Mouse (Mus musculus): ENCODE results near the gene Olfr1391. TPM values are rescaled to one million over a fixed set of nuclear protein-coding genes. Genes with fewer than 3 reads are reported as not detected.

Gene Olfr1391
- polyA plus RNA-seq, 1 experiment from 2014 or later, result not detected

DNA sequence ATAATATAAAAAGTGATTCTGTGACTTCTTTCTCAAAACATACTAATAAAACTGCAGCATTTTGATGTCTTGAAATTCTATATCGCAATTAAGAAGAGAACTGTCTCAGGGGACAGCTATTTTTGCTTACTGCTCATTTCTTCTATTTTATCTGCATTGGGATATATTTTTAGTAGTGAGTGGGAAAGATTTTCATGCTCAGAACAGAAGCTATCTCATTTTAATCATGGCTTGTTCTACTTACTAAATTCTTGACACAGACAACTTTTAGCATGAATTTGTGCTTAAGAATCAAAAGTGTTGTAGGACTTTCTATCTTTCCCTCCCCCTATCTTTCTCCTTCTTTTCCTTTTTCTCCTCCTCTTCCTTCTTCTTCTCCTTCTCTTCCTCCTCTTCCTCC is 7.1 kb downstream of the Olfr1391 start:
- Histone ChIP-seq H3K27ac (ENCODE audit: low read length) (no peak overlapping the region), H3K4me3 (ENCODE audit: low read depth, low read length) (no peak overlapping the region), H3K9ac (replicated peaks; ENCODE audit: low read depth, low read length) (no peak overlapping the region), H3K4me2 (replicated peaks; ENCODE audit: low read depth, low read length) (no peak overlapping the region), H3K4me1 (ENCODE audit: control insufficient read depth, insufficient read depth, low read length) (no peaks in the 10 kb centered on the region), H3K27me3 (ENCODE audit: control insufficient read depth, insufficient read depth, low read length) (no peaks in the 10 kb centered on the region), H3K36me3 (ENCODE audit: control insufficient read depth, insufficient read depth, low read length) (no peaks in the 10 kb centered on the region), H3K9me3 (ENCODE audit: control insufficient read depth, low read depth, low read length) (no peaks in the 10 kb centered on the region)
- ATAC-seq (ENCODE audit: insufficient number of reproducible peaks, insufficient read depth, low FRiP score, low read depth), result no peak
- 63% methylated on average over 1 of the region's 1 CpGs for WGBS

DNA sequence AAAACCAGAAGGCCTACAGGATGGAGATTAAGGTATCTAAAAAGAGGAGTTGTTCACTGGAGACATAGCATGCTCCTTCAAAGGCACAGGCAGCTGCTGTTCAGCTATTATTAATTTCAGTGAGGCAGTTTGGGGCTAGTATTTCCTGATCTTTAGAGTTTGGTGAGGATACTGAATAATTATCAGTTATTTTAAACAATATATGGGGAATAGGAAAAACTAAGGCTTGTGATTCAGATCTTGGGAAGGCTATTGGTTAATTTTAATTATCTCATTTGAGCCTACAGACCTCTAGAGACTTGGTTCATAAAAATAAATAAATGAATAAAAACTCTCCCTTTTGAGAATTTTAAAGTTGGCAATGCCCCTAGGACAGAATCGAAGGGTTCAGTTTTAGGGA is 12.3 kb downstream of the Olfr1391 start, which contains the start of gene Olfr1390:
Gene Olfr1390, plus strand, starts transcription at position 301 of the 400 bp plus-strand sequence.
- H3K27me3 ChIP-seq (ENCODE audit: control insufficient read depth, insufficient read depth, low read length), result no peaks in the 10 kb centered on the region
- WGBS, result 88% methylated on average over 1 of the region's 1 CpGs
- H3K4me1 ChIP-seq (ENCODE audit: control insufficient read depth, insufficient read depth, low read length), result no peaks in the 10 kb centered on the region
- no peak for ATAC-seq (ENCODE audit: insufficient number of reproducible peaks, insufficient read depth, low FRiP score, low read depth)
- H3K4me3 ChIP-seq (ENCODE audit: low read depth, low read length), result no peak within 1 kb of the TSS
- no peak within 1 kb of the TSS for H3K27ac ChIP-seq (ENCODE audit: low read length)
- no peaks in the 10 kb centered on the region for H3K36me3 ChIP-seq (ENCODE audit: control insufficient read depth, insufficient read depth, low read length)
- no peak within 1 kb of the TSS for H3K9ac ChIP-seq (replicated peaks; ENCODE audit: low read depth, low read length)
- H3K9me3 ChIP-seq (ENCODE audit: control insufficient read depth, low read depth, low read length), result no peaks in the 10 kb centered on the region
- no peak within 1 kb of the TSS for H3K4me2 ChIP-seq (replicated peaks; ENCODE audit: low read depth, low read length)

DNA sequence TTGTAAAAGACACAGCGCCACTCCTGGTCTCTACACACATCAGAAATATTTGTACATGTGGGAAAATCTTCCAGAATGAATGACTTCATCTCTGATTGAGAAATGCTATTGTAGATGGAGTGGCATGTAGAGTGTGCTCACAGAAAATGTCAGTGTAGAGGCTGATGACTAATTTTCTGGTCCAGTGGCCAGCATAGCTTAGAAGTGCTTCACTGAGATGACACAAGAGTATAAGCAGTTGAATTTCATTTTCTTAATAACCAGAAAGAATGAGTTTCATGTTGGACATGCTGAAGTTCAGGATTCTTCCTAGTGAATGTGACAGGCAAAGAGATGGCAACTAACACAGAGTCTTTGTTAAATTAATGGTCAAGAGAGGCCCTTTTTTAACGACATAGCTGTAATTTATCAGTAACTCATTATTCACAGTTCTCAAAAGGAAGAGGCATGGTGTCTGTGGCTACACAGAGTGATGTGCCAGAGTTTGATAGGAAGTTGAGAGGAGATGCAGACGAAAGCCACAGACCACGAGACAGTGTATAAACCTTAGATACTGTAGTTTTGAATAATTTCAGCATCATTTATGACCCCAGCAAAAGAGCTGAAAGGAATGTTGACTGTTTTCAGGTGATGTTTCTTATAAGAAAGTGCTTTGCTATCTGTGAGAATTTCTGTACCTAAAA is 14.7 kb downstream of the Olfr1391 start:
- ATAC-seq (ENCODE audit: insufficient number of reproducible peaks, insufficient read depth, low FRiP score, low read depth), result no peak
- no peaks in the 10 kb centered on the region for H3K36me3 ChIP-seq (ENCODE audit: control insufficient read depth, insufficient read depth, low read length)
- no peaks in the 10 kb centered on the region for H3K4me1 ChIP-seq (ENCODE audit: control insufficient read depth, insufficient read depth, low read length)
- no peak overlapping the region for H3K4me3 ChIP-seq (ENCODE audit: low read depth, low read length)
- H3K9ac ChIP-seq (replicated peaks; ENCODE audit: low read depth, low read length), result no peak overlapping the region
- H3K27me3 ChIP-seq (ENCODE audit: control insufficient read depth, insufficient read depth, low read length), result no peaks in the 10 kb centered on the region
- WGBS, result 62% methylated on average over 4 of the region's 4 CpGs
- no peak overlapping the region for H3K27ac ChIP-seq (ENCODE audit: low read length)
- no peaks in the 10 kb centered on the region for H3K9me3 ChIP-seq (ENCODE audit: control insufficient read depth, low read depth, low read length)
- H3K4me2 ChIP-seq (replicated peaks; ENCODE audit: low read depth, low read length), result no peak overlapping the region

Other genes with a start within 250 kb of the Olfr1391 start
- 1.6 and 2.2 TPM in 2 replicates for gene Ifi47, start 246.2 kb upstream of the Olfr1391 start, polyA plus RNA-seq (2014; fragmentation: Nextera tagmentation; extraction: Ambion mirVana)
- 0.08 TPM in 1 of 2 replicates, not detected in the other for gene Olfr1396, start 207.9 kb upstream of the Olfr1391 start, polyA plus RNA-seq (2014; fragmentation: Nextera tagmentation; extraction: Ambion mirVana)
- not detected in 2 replicates for gene Olfr1395, start 180.5 kb upstream of the Olfr1391 start, polyA plus RNA-seq (2014; fragmentation: Nextera tagmentation; extraction: Ambion mirVana)
- not detected in 2 replicates for gene Olfr1394, start 168.4 kb upstream of the Olfr1391 start, polyA plus RNA-seq (2014; fragmentation: Nextera tagmentation; extraction: Ambion mirVana)
- gene Btnl9, start 135.6 kb upstream of the Olfr1391 start, polyA plus RNA-seq (2014; fragmentation: Nextera tagmentation; extraction: Ambion mirVana), result 2.4 TPM in 2 replicates
- 42.1 and 47.6 TPM in 2 replicates for gene Zfp62, start 119.5 kb upstream of the Olfr1391 start, polyA plus RNA-seq (2014; fragmentation: Nextera tagmentation; extraction: Ambion mirVana)
- 55.0 and 62.5 TPM in 2 replicates for gene Mgat1, start 78.6 kb upstream of the Olfr1391 start, polyA plus RNA-seq (2014; fragmentation: Nextera tagmentation; extraction: Ambion mirVana)
- gene Olfr1393, start 44.4 kb upstream of the Olfr1391 start, polyA plus RNA-seq (2014; fragmentation: Nextera tagmentation; extraction: Ambion mirVana), result 0.28 TPM in 1 of 2 replicates, not detected in the other
- gene Olfr1392, start 37.5 kb upstream of the Olfr1391 start, polyA plus RNA-seq (2014; fragmentation: Nextera tagmentation; extraction: Ambion mirVana), result 0.13 TPM in 1 of 2 replicates, not detected in the other
- not detected in 2 replicates for gene Olfr10, start 18.0 kb upstream of the Olfr1391 start, polyA plus RNA-seq (2014; fragmentation: Nextera tagmentation; extraction: Ambion mirVana)
- gene Olfr1390, start 12.4 kb downstream of the Olfr1391 start, polyA plus RNA-seq (2014; fragmentation: Nextera tagmentation; extraction: Ambion mirVana), result not detected in 2 replicates
- not detected in 2 replicates for gene Olfr1389, start 100.3 kb downstream of the Olfr1391 start, polyA plus RNA-seq (2014; fragmentation: Nextera tagmentation; extraction: Ambion mirVana)
- 0.20 and 0.29 TPM in 2 replicates for gene Olfr1388, start 113.9 kb downstream of the Olfr1391 start, polyA plus RNA-seq (2014; fragmentation: Nextera tagmentation; extraction: Ambion mirVana)
- not detected in 2 replicates for gene Olfr1387, start 132.6 kb downstream of the Olfr1391 start, polyA plus RNA-seq (2014; fragmentation: Nextera tagmentation; extraction: Ambion mirVana)
- not detected in 2 replicates for gene Olfr1386, start 142.3 kb downstream of the Olfr1391 start, polyA plus RNA-seq (2014; fragmentation: Nextera tagmentation; extraction: Ambion mirVana)
- gene Olfr1385, start 166.3 kb downstream of the Olfr1391 start, polyA plus RNA-seq (2014; fragmentation: Nextera tagmentation; extraction: Ambion mirVana), result not detected in 2 replicates
- not detected in 2 replicates for gene Olfr1384, start 184.0 kb downstream of the Olfr1391 start, polyA plus RNA-seq (2014; fragmentation: Nextera tagmentation; extraction: Ambion mirVana)
- gene Olfr1383, start 196.9 kb downstream of the Olfr1391 start, polyA plus RNA-seq (2014; fragmentation: Nextera tagmentation; extraction: Ambion mirVana), result not detected in 2 replicates
- gene Olfr1382, start 205.5 kb downstream of the Olfr1391 start, polyA plus RNA-seq (2014; fragmentation: Nextera tagmentation; extraction: Ambion mirVana), result not detected in 2 replicates
- gene Olfr1381, start 220.7 kb downstream of the Olfr1391 start, polyA plus RNA-seq (2014; fragmentation: Nextera tagmentation; extraction: Ambion mirVana), result not detected in 2 replicates
- gene Olfr1380, start 234.1 kb downstream of the Olfr1391 start, polyA plus RNA-seq (2014; fragmentation: Nextera tagmentation; extraction: Ambion mirVana), result not detected in 2 replicates

Data from stomach, embryonic 14.5 days (tissue).